Mouse (Mus musculus) cerebellum, adult 2 months (tissue): ENCODE measurements around the gene Zdhhc1. TPM values are rescaled to one million over a fixed set of nuclear protein-coding genes. Genes with fewer than 3 reads are reported as not detected.

ENCODE experiments used
- DNase-seq, 2 experiments: peaks; one replicate each; pipeline ENCODE4 v3.0.0; 2021
- H3K27ac ChIP-seq: fragments of 200-500 bp; 2 replicates; pipeline ENCODE4 v1.5.1; 2012; ENCODE audit warnings: low read length, control low read depth, inconsistent platforms; ENCODE audit not compliant: insufficient read depth
- H3K27me3 ChIP-seq: fragments of 200-500 bp; 2 replicates; pipeline ENCODE4 v1.6.1; 2012; ENCODE audit warnings: inconsistent platforms, mild to moderate bottlenecking, low read length, moderate library complexity; ENCODE audit not compliant: control insufficient read depth, insufficient read depth
- H3K4me1 ChIP-seq: fragments of 200-500 bp; 2 replicates; pipeline ENCODE4 v1.6.1; 2011; ENCODE audit warnings: low read length; ENCODE audit not compliant: control insufficient read depth, insufficient read depth
- H3K4me3 ChIP-seq: fragments of 200-500 bp; replicated peaks from 2 replicates; pipeline ENCODE3; 2011; ENCODE audit warnings: mild to moderate bottlenecking, low read depth, low read length, control low read depth; ENCODE audit not compliant: insufficient read depth
- CTCF ChIP-seq: fragments of 200-500 bp; IDR thresholded peaks from 2 replicates; pipeline ENCODE4 v1.5.1; 2011; ENCODE audit warnings: low read depth, mild to moderate bottlenecking, control low read depth, low read length, moderate library complexity, borderline replicate concordance; ENCODE audit not compliant: insufficient read depth
- POLR2A ChIP-seq: fragments of 200-500 bp; IDR thresholded peaks from 2 replicates; pipeline ENCODE4 v1.6.1; 2011; ENCODE audit warnings: low read length, control low read depth, borderline replicate concordance; ENCODE audit not compliant: insufficient read depth
- WGBS: fragments of 180-500 bp; shearing (Covaris S2); methylation state at CpG from one replicate; pipeline ENCODE4 v1.1.7; 2018; 5-methylcytosine and 5-hydroxymethylcytosine counted together
- polyA plus RNA-seq: library from polyadenylated mRNA; depleted of rRNA; stranded (reverse); fragments of >200 nt; gene quantifications from 2 replicates; pipeline ENCODE4 v1.2.3, GENCODE M21; 2012; rRNA removed

Gene Zdhhc1
- polyA plus RNA-seq, 1 experiment: 64.7 TPM

- Histone ChIP-seq H3K4me3 (no peak overlapping the region), H3K27me3 (no peaks in the 10 kb centered on the region), H3K4me1 (peaks cover 3% of the 10 kb centered on the region; the same call in 1 of the 2 replicates), H3K27ac (no peak overlapping the region)
- 91% methylated on average over 7 of the region's 7 CpGs for WGBS
- TF ChIP-seq POLR2A (no peak), CTCF (no peak)
- no peak for DNase-seq
These were observed 64.8 kb downstream of the Zdhhc1 start for GRCm38 (mm10) chr8:105431743-105432515.

GRCm38 (mm10) chr8:105426878-105427277 lies 69.8 kb downstream of the Zdhhc1 start:
- Histone ChIP-seq H3K27ac (no peak overlapping the region), H3K27me3 (no peaks in the 10 kb centered on the region), H3K4me3 (no peak overlapping the region), H3K4me1 (peaks cover 3% of the 10 kb centered on the region; the same call in 1 of the 2 replicates)
- DNase-seq: no peak
- no peak for TF ChIP-seq POLR2A
- no peak for TF ChIP-seq CTCF
- WGBS: 90% methylated on average over 6 of the region's 6 CpGs

Other genes with a start within 250 kb of the Zdhhc1 start
- gene B3gnt9, start 241.7 kb downstream of the Zdhhc1 start, polyA plus RNA-seq: 5.2 and 6.3 TPM in 2 replicates
- 10.3 and 12.1 TPM in 2 replicates for gene Tradd, start 232.3 kb downstream of the Zdhhc1 start, polyA plus RNA-seq
- gene Fbxl8, start 232.3 kb downstream of the Zdhhc1 start, polyA plus RNA-seq: 1.7 and 2.1 TPM in 2 replicates
- gene Hsf4, start 227.1 kb downstream of the Zdhhc1 start, polyA plus RNA-seq: 18.4 and 24.5 TPM in 2 replicates
- gene Nol3, start 220.8 kb downstream of the Zdhhc1 start, polyA plus RNA-seq: 8.8 and 10.4 TPM in 2 replicates
- gene 4931428F04Rik, start 207.0 kb downstream of the Zdhhc1 start, polyA plus RNA-seq: 25.1 and 27.4 TPM in 2 replicates
- 17.0 and 20.0 TPM in 2 replicates for gene Exoc3l, start 200.8 kb downstream of the Zdhhc1 start, polyA plus RNA-seq
- 81.6 and 91.5 TPM in 2 replicates for gene E2f4, start 199.2 kb downstream of the Zdhhc1 start, polyA plus RNA-seq
- 12.4 and 15.2 TPM in 2 replicates for gene Elmo3, start 191.3 kb downstream of the Zdhhc1 start, polyA plus RNA-seq
- 5.0 and 6.3 TPM in 2 replicates for gene Lrrc29, start 170.6 kb downstream of the Zdhhc1 start, polyA plus RNA-seq
- 106 and 110 TPM in 2 replicates for gene Tmem208, start 170.5 kb downstream of the Zdhhc1 start, polyA plus RNA-seq
- gene Fhod1, start 148.9 kb downstream of the Zdhhc1 start, polyA plus RNA-seq: 4.0 and 4.2 TPM in 2 replicates
- gene Slc9a5, start 148.1 kb downstream of the Zdhhc1 start, polyA plus RNA-seq: 51.7 and 62.0 TPM in 2 replicates
- 11.0 and 13.5 TPM in 2 replicates for gene Plekhg4, start 123.6 kb downstream of the Zdhhc1 start, polyA plus RNA-seq
- gene Kctd19, start 83.4 kb downstream of the Zdhhc1 start, polyA plus RNA-seq: 0.05 TPM in 1 of 2 replicates, not detected in the other
- gene Lrrc36, start 83.3 kb downstream of the Zdhhc1 start, polyA plus RNA-seq: 0.65 and 1.2 TPM in 2 replicates
- 286 and 297 TPM in 2 replicates for gene Tppp3, start 25.4 kb downstream of the Zdhhc1 start, polyA plus RNA-seq
- 0.08 TPM in 1 of 2 replicates, not detected in the other for gene Hsd11b2, start 21.9 kb upstream of the Zdhhc1 start, polyA plus RNA-seq
- 333 and 336 TPM in 2 replicates for gene Atp6v0d1, start 69.1 kb upstream of the Zdhhc1 start, polyA plus RNA-seq
- gene Ripor1, start 108.4 kb upstream of the Zdhhc1 start, polyA plus RNA-seq: 33.4 and 35.9 TPM in 2 replicates
- gene Ctcf, start 139.7 kb upstream of the Zdhhc1 start, polyA plus RNA-seq: 41.6 and 45.7 TPM in 2 replicates
- gene Agrp, start 140.5 kb upstream of the Zdhhc1 start, polyA plus RNA-seq: 0.36 and 1.00 TPM in 2 replicates
- gene Carmil2, start 189.4 kb upstream of the Zdhhc1 start, polyA plus RNA-seq: 69.8 and 72.1 TPM in 2 replicates
- gene Acd, start 204.2 kb upstream of the Zdhhc1 start, polyA plus RNA-seq: 56.3 and 56.8 TPM in 2 replicates
- gene Pard6a, start 204.2 kb upstream of the Zdhhc1 start, polyA plus RNA-seq: 128 and 137 TPM in 2 replicates
- gene 4933405L10Rik, start 210.8 kb upstream of the Zdhhc1 start, polyA plus RNA-seq: 0.51 TPM in 2 replicates
- gene Enkd1, start 211.3 kb upstream of the Zdhhc1 start, polyA plus RNA-seq: 15.3 and 17.4 TPM in 2 replicates